Mouse (Mus musculus) liver, adult 2 months (tissue): Measurements from ENCODE around the gene Crtc1.

Experiments
- CTCF ChIP-seq: fragments of 200-500 bp; IDR thresholded peaks from 2 replicates; pipeline ENCODE4 v1.5.1; 2011; ENCODE audit warnings: low read depth, low read length, control low read depth
- POLR2A ChIP-seq: fragments of 200-500 bp; IDR thresholded peaks from 2 replicates; pipeline ENCODE4 v1.6.1; 2011; ENCODE audit warnings: low read length, control low read depth; ENCODE audit not compliant: insufficient read depth; ENCODE audit errors: extremely low read depth

GRCm38 (mm10) chr8:70394269-70394998 is 44.9 kb downstream of the Crtc1 start:
- TF ChIP-seq CTCF, result no peak
- no peak for TF ChIP-seq POLR2A
